Mouse (Mus musculus): Measurements from ENCODE around the gene 1700017D01Rik.

1700017D01Rik gene

DNA sequence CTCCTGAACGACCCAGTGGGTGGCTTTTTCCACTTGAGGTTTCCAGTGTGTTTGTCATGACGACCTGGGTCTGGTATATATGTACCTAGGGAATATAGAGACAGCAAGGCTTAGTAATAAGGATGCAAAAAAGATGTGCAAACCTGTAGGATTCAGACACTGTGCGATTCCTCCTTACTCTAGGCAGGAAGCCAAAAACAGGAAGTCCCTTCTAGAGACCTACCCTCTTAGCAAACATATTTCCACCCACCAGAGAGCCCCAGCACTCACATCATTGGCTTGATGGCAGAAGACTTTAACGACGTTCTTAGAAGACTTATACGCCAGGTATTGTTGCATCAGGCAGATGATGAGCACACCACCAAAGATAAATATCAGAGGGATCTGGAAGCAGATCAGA is 82.7 kb downstream of the 1700017D01Rik start:
- no peak for ATAC-seq (ENCODE audit: low TSS enrichment)
